Mouse (Mus musculus) c-Kit-negative CD71-positive TER-119-positive erythroid progenitor cells, embryonic 14.5 days (primary cell): Measurements from ENCODE around the gene Ntn4.

ENCODE experiments used
- DNase-seq: peaks from one replicate; pipeline ENCODE4 v3.0.0-alpha.2; 2013; ENCODE audit warnings: low read depth, low spot score

Ntn4 gene

DNA sequence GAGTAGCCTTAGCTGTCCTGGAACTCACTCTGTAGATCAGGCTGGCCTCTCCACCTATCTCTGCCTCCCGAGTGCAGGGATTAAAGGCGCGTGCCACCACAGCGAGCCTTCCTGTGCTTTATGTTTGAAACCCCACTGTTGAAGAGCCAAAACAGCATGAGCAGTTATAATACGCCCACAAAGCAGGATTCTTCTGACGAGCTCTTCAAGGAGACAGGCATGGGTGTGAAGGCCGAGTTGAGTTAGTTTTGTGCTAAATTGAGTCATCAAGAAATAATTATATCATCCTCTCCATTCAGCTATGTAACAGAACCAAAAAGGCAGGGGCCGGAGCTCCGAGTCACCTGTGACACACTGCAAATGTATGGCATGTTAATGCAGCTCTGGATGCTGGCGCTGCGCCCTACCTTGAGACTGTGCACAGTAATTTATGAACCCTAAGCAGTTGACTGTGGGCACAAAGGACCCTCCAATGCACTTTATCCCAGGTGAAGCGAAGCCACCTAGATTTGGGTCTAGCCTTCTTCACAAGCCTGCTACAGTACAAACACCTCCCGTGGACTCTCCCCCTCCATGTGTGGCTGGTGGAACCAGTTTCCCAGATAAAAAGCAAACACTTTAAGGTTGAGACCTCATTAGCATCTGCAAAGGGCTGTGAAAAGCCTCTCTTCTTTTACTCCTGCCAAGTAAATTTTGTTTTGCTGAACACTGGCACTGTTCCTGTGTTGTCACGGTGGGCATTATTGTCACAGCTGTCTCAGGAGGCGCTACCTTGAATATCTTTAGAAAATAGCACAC is 142.9 kb downstream of the Ntn4 start:
- no peak for DNase-seq
